Mouse (Mus musculus) thymus, adult 2 months (tissue): ENCODE data around the gene Tspan31.

Experiments
- CTCF ChIP-seq: fragments of 200-500 bp; IDR thresholded peaks from 2 replicates; pipeline ENCODE4 v1.5.1; 2012; ENCODE audit warnings: mild to moderate bottlenecking, control low read depth, low read length, moderate library complexity, borderline replicate concordance; ENCODE audit not compliant: control insufficient read depth, poor library complexity, insufficient read depth; ENCODE audit errors: extremely low read depth
- POLR2A ChIP-seq: fragments of 200-500 bp; IDR thresholded peaks from 2 replicates; pipeline ENCODE4 v1.6.1; 2012; ENCODE audit warnings: mild to moderate bottlenecking, low read length, control low read depth, moderate library complexity; ENCODE audit not compliant: control insufficient read depth, poor library complexity, insufficient read depth; ENCODE audit errors: extremely low read depth

GRCm38 (mm10) chr10:127058708-127059107 is 11.4 kb downstream of the Tspan31 start:
- TF ChIP-seq POLR2A, result no peak
- no peak for TF ChIP-seq CTCF
